Mouse (Mus musculus) spleen, postnatal 4 days (tissue): ENCODE results near the gene Ube2s.

ENCODE experiments used
- DNase-seq, 2 experiments: peaks; one replicate each; pipeline ENCODE4 v3.0.0; 2022; ENCODE audit warnings: low spot score in 2 of 2

Ube2s gene

DNA sequence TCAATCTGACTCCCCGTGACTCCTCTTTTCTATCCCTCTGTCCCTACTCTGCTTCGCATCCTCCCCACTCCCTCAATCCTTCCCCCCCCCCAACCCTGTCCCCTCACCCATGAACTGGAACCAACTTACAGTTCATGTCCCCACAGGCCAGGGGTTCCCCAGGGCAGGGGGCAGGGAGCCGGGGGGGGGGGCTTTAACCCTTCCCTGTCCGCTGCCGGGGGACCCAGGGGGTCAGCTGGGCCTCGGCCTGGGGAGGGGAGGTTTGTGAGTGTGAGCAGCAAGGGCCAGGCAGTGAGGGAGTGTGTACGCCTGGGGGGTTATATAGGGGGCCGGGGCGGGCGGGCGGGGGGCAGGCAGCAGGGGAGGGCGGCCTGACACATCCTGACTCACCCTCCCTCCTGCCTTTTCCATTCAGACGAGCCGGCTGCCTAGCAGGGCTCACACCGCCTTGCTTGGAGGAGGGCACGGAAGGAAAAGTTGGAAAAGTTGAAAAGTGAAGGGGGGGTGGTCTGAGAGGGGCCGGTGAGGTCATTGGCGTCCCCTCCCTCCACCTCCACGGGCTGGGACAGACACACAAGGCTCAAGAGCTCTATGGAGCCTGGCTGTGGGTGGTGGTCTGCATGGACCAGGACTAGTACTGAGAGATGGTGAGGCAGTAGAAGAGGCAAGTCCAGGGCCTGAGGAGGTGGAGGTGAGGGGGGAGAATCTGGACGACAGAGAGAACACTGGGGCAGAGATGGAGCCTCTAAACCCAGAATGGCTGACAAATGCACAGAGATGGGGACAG, 34.3 kb downstream of the Ube2s start:
- peak in 1 of 2 experiments; percentile 55 for DNase-seq

DNA sequence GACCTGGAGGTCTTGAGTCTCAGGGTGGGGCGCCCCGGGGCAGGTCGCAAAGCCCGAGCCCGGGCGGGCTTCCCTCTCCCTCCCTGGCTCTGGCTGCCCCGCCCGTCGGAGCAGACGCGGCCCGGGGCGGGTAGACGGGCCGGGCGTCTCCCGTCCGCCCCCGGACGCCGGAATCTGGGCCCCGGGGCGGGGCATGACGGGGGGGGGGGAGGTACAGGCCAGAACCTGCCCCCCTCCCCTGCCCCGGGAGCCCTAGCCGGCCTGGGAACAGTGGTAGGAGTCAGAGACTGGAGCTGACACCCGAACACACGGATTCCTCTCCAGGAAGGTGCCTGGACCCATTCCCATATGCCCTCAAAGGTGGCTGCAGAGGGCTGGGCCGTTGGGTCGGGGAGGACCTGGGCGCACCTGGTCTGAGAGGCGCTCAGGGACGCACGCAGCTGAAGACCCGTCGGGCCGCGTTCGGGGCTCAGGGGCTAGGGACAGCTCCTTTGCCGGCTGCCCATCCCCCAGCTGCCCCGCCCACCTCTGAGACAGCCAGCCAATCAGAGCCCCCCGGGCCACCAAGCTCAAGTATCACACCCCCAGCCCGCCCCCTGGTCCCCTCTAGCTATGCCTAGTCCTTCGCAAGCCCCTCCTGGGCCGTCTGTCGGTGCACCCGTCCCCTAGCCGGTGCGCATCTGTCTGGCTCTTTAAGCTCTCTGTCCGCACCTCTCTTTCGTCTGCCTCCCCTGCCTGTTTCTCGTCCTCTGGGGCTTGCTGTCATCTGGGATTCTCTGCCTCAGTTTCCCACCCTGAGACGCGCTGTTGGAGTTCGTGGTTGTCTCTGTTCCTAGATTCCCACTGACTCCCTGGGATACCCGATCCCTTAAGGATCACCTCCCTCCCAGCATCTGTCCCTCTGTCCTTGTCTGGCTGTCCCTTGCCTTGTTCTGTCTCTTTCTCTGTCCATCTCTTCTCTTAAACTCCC, 35.2 kb downstream of the Ube2s start:
- peak in 1 of 2 experiments; percentile 72 for DNase-seq

DNA sequence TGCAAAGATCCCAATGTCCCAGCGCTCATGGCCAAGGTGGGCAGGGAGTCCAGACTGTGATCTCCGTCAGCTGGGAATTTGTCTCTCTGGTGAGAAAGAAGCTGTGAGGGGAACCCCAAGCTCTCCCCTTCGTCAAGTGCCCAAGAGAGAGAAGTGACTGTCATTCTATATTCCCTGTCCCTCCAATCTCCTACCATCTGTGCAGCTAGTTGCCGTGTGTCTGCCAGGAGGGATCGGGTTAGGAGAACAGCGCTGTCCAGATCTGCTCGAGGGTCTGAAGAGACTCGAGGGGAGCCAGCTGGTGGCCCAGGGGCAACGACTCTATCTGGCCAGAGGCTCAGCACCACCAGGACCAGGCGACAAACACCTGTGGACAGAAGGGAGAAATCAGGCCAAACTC, 36.3 kb downstream of the Ube2s start:
- peak in 1 of 2 experiments; percentile 56 for DNase-seq

DNA sequence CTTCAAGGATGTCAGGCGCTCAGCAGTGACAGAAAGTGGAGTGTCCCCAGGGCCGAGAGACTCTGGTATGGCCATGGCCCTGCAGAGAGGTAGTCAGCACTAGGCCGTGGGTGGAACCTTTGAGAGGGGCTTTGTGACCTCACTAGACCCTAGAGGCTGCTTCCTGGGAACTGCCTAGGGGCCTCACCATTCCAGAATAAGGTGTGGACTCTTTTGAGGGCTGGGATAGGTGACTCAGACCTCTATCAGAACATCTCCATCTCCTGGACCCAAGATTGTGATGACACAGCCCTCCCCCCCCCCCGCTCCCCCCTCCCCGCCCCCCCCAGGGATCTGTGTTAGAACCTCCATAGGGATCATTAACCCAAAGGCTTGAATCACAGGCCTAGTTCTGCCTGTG, 41.2 kb downstream of the Ube2s start, which contains the start of gene Fam71e2:
Gene Fam71e2 (minus strand): TSS at position 101 of the 400 bp plus-strand sequence.
- DNase-seq: no peak

DNA sequence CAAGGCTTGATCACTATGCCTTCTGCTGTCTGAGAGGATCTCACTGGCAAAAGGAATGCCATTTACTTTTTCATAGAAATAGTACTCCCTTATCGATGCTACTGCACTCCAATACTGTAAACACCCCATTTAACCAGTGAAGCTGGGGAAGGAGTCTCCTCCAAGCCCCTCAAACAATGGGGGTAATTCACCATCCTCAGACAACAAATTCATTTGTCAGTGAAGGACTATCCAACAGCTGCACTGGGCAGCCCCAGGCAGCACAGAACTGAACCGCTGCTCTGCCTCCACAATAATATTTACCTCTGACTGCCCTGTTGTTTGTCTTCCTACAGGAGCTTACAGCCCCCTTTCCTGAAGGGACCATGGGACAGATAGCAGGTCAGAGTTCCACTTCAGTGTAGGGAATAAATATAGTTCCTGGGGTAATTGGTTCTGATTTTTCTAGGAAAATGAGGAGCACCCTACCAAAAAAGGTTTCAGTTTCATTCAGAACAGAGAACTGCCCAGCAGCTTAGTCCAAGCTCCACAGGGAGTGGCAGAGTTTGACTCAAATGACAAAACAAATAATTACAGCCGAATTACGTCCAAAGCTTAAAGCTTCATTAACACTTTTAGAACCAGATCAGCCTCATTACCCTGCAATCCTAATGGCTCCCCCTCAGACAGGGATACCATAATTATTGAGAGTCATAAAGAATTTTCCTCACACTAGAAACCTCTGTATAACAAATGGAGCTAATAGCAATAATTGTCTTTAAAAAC, 47.3 kb downstream of the Ube2s start:
- DNase-seq: no peak

DNA sequence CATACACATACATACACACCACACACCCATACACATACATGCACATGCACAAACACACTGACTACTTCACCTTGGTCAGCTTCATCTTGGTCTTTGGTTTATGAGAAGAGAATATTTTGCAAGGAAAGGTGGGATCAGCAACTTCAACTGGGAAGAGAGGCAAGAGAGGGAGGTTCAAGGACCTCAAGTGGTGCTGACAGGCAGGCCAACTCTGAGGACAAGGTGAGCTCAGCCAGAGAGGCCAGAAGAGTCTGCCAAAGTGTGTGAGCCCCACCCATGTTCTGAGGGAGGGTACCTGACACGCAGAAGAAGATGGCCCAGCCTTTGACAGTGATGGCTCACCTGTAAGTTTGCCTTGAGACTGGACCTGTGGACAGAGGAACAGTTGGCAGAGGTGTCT, 52.7 kb downstream of the Ube2s start:
- DNase-seq: no peak

DNA sequence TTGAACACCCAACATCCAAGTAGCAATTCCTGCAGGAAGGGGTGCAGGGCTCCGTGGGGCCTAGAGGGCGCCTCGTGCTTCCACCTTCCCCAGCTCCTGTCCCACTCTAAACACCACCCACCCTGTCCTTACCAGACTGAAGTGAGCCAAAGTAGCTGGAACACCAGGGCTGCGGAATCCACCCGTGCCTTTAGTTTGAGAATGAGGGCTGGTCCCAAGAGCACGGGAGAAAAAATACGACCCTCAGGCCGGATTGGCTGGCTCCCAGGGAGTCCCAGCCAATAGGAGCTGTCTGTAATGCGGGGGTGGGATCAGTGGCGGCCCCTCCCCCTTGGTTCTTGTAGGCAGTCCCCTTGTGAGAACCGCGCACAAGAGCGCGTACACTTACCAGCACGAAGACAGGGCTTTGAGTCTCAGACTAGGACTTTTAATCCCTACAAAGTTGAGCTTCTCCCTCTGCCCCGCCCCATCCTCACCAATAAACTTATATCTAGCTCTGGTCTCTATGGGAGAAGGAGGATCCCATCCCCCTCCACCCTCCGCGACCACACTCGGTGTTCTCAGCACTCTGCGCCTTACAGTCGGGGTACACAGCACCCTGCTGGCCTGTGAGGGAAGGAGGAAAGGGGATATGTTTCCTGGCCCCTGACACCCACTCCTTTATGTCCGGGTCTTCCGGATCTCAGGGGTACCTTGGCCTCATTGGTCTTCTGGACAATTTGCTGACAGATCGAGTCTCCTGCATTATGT, 59.4 kb downstream of the Ube2s start, which contains the start of gene Cox6b2:
Gene Cox6b2 (minus strand): TSS at position 274 of the 750 bp plus-strand sequence.
- peak; percentile 91 for DNase-seq

DNA sequence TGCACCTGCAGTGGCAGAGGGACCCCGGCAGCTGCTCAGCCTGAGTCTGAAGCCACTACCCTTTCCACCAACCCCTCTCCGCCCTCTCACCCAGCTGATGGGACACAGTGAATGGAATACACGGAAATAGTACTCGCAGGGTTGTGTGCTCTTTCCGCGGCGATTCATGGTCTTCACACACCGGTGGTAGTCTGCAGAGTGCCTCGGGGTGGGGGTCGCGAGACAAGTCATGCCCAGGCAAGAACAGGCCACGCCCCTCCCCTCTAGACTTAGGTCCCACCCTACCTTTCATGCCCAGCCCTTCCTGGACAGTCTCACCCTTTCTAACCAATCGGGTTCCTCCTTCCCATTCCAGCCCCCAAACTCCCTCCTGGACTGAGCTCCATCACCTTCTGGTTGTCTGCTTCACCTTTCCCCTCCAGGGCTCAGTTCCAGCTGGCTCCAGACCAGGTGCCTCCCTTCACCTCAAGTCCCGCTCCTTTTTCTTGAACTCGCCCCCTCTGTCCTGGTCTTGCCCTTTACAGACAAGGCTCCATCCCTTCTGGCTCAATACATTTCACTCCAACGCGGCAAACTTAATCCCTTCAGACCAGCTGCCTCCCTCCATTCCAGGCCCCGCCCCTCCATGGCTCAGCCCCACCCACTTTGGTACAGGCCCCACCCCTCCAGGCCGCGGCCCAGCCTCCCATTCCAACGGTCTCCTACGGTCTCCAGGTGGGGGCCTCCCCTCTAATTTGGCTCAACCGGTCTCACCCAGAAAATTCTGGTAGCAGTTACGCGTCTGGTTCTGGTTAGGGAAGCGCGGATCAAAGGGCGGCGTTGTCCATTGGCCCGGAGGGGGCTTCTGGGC, 60.2 kb downstream of the Ube2s start:
- peak; percentile 87 to 93 for DNase-seq

DNA sequence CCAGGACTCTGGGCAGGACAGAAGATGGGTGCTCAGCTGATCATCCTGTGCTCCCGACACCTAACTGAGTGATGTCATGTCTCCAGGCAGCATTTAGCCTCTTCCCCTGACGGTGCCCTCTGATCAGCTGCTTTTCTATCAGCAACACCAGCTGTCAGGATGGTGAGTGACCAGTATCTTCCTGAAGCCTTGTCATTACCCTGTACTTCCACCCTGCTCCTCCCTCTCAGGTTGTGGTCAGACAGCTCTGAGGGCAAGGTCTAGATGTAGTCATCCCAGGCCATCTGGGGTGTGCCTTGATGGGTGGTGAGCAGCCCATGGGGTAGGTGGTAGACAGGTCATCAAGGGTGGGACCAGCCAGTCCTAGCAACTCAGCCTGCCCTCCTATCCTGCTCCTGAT, 63.2 kb downstream of the Ube2s start:
- DNase-seq: no peak

DNA sequence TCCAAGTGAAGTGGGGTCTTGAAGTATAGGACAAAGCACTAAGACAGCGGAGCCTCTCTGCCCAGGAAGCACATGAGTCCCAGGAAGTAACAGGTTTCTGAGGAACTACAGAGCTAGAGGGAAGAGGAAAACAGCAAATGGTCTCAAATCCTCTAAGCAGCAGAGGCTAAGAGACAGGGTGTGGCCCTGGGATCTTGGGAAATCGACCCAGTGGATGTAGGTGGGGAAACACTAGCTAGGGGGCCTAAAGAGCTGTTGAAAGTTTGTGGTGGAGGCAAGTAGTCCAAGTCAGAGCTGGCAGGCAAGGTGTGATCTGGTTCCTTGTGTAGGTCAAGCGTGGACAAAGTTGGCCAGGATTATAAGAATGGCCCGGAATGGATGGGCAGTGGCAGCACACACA, 64.1 kb downstream of the Ube2s start:
- no peak for DNase-seq

DNA sequence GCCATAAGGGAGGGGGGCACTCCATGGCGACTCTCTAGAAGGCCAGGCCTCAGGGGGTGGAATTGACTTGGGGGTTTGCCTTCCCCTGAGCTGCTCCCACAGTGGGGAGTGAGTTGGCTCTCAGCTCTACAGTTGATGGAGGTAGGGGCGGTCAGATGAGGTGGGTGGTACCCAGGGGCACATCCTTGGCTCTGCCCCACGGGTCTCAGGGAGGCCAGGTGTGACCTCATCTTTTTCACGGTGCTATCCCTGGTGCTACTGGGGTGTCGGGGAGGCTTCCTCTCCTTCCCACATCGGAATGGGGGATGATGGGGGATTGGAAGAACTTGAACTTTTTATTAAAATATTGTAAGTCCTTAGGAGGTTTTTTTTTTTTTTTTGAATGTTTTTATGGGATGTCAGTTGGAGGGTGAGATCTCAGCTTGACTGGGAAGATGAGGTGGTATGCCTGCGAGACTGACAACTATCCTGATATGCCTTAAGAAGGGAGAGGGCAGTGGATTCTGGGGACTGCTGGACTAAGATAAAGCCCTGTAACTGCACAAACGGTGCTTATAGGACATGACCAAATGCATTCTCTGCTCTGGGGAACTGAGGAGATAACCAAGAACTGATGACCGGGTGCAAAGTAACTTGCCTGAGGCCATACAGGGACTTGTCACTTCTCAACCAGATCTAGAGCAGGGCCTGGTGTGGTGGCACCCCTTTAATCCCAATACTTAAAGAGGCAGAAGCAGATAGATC, 65.1 kb downstream of the Ube2s start:
- peak; percentile 51 to 70 for DNase-seq

DNA sequence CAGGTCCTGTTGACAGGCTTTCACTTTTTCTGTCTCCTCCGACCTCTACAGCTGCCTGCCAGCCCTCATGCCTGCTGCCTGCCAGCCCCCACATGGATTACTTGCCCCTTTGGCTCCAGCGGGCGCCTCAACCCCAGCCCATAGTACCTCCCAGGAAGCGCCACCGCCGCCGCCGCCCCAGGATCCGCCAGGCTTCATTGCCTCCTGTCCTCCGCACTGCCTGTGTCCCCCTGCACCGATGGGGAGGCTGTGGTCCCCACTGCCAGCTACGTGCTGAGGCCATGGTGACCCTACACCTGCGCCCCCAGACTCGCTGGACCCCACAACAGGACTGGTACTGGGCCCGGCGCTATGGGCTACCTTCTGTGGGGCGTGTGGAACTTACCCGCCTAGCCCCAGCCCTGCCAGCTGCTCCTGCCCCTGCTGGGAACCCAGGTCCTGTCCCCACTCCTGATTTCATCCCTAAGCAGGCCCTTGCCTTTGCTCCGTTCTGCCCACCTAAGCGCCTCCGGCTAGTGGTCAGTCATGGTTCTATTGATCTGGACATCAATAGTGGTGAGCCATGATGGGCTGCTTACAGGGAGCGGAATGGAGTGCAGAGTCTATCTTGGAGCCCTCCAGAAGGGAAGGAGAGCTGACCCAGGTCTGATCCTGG, 65.9 kb downstream of the Ube2s start:
- no peak for DNase-seq

DNA sequence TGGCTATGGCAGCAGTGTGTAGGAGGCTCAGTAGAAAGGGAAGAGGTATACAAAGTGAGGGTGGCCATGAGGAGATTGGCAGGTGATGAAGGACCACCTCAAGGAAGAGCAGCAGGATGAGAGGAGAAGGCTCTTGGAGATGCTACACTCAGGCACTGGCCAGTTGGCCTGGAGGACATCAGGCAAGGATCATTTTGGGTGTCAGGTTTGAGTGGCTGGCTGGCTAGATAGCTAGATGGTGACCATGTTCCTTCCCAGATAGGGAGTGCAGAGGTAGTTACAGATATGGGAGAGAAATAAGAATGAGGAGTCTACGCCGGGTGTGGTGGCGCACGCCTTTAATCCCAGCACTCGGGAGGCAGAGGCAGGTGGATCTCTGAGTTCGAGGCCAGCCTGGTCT, 67.5 kb downstream of the Ube2s start:
- no peak for DNase-seq
